Mouse (Mus musculus) liver, embryonic 18 days (tissue): ENCODE data around the gene Hrg. TPM values are rescaled to one million over a fixed set of nuclear protein-coding genes. Genes with fewer than 3 reads are reported as not detected.

Source experiments
- polyA plus RNA-seq: library from polyadenylated mRNA; depleted of rRNA; stranded (reverse); fragments of >200 nt; gene quantifications from 2 replicates; pipeline ENCODE4 v1.2.3, GENCODE M21; 2012; rRNA removed

Gene Hrg
- 45.5 and 57.1 TPM in 2 replicates for polyA plus RNA-seq

GRCm38 (mm10) chr16:22950840-22951395 is at the start of gene Hrg:
Gene Hrg, plus strand, starts transcription at chr16:22951072.

GRCm38 (mm10) chr16:22918034-22918433 is 32.8 kb upstream of the Hrg start, which contains the start of gene Fetub:
Gene Fetub, plus strand, starts transcription at chr16:22918334.

Other genes with a start within 250 kb of the Hrg start
- 0.03 and 0.06 TPM in 2 replicates for gene Crygs, start 139.5 kb upstream of the Hrg start, polyA plus RNA-seq
- 17.7 and 19.6 TPM in 2 replicates for gene Tbccd1, start 93.4 kb upstream of the Hrg start, polyA plus RNA-seq
- gene Dnajb11, start 93.2 kb upstream of the Hrg start, polyA plus RNA-seq, result 23.0 and 25.1 TPM in 2 replicates
- gene Ahsg, start 59.8 kb upstream of the Hrg start, polyA plus RNA-seq, result 24,752 and 26,490 TPM in 2 replicates
- gene Fetub, start 32.7 kb upstream of the Hrg start, polyA plus RNA-seq, result 182 and 210 TPM in 2 replicates
- 162 and 177 TPM in 2 replicates for gene Kng2, start 78.4 kb downstream of the Hrg start, polyA plus RNA-seq
- gene Kng1, start 106.8 kb downstream of the Hrg start, polyA plus RNA-seq, result 1,908 and 2,047 TPM in 2 replicates
- 167 and 177 TPM in 2 replicates for gene Eif4a2, start 156.4 kb downstream of the Hrg start, polyA plus RNA-seq
- 4.2 and 5.2 TPM in 2 replicates for gene Rfc4, start 176.7 kb downstream of the Hrg start, polyA plus RNA-seq
- 0.07 TPM in 1 of 2 replicates, not detected in the other for gene Adipoq, start 195.5 kb downstream of the Hrg start, polyA plus RNA-seq